Mouse (Mus musculus) inflammation-experienced regulatory T-cells, adult 6 months (primary cell): ENCODE measurements around the gene Snx29. TPM values are rescaled to one million over a fixed set of nuclear protein-coding genes. Genes with fewer than 3 reads are reported as not detected.
"Not testable (repeated sequence)": the region's sequence is repeated elsewhere in the genome, so short reads cannot be mapped to it uniquely, and the experiment has no call there.

Experiments
- ATAC-seq: one replicate; pipeline ENCODE4 v1.8.0; 2017
- polyA plus RNA-seq, 3 experiments: library from polyadenylated mRNA; unstranded; fragments of 100-300 nt; shearing (Covaris generic); gene quantifications; one replicate each; pipeline ENCODE4 v1.2.1; 2017

Gene Snx29
- polyA plus RNA-seq, 3 experiments from 2014 or later = 4.4 to 14.3 (median 6.1) TPM

GRCm38 (mm10) chr16:11360576-11360975 is 37.9 kb downstream of the Snx29 start:
- ATAC-seq = not testable (repeated sequence)

GRCm38 (mm10) chr16:11365626-11366025 is 42.9 kb downstream of the Snx29 start:
- no peak for ATAC-seq

- no peak for ATAC-seq
Measured at GRCm38 (mm10) chr16:11366851-11367250, 44.1 kb downstream of the Snx29 start.

- no peak for ATAC-seq
Measured at GRCm38 (mm10) chr16:11368412-11368811, 45.7 kb downstream of the Snx29 start.

GRCm38 (mm10) chr16:11369162-11369561 is 46.5 kb downstream of the Snx29 start:
- ATAC-seq = no peak

- no peak for ATAC-seq
Measured at GRCm38 (mm10) chr16:11369642-11370041, 46.9 kb downstream of the Snx29 start.

- no peak for ATAC-seq
Measured at GRCm38 (mm10) chr16:11370132-11370544, 47.4 kb downstream of the Snx29 start.

- no peak for ATAC-seq
Measured at GRCm38 (mm10) chr16:11379264-11379663, 56.6 kb downstream of the Snx29 start.

GRCm38 (mm10) chr16:11380038-11380437 is 57.3 kb downstream of the Snx29 start:
- no peak for ATAC-seq

- no peak for ATAC-seq
Measured at GRCm38 (mm10) chr16:11380871-11381270, 58.2 kb downstream of the Snx29 start.

- ATAC-seq = no peak
Measured at GRCm38 (mm10) chr16:11384361-11384760, 61.7 kb downstream of the Snx29 start.

- ATAC-seq = no peak
Measured at GRCm38 (mm10) chr16:11385150-11385549, 62.4 kb downstream of the Snx29 start.

GRCm38 (mm10) chr16:11385798-11386197 is 63.1 kb downstream of the Snx29 start:
- no peak for ATAC-seq

- no peak for ATAC-seq
Measured at GRCm38 (mm10) chr16:11386221-11386620, 63.5 kb downstream of the Snx29 start.

GRCm38 (mm10) chr16:11388085-11388484 is 65.4 kb downstream of the Snx29 start:
- no peak for ATAC-seq

GRCm38 (mm10) chr16:11389324-11389723 is 66.6 kb downstream of the Snx29 start:
- no peak for ATAC-seq

GRCm38 (mm10) chr16:11396570-11396969 is 73.9 kb downstream of the Snx29 start:
- no peak for ATAC-seq

- no peak for ATAC-seq
Measured at GRCm38 (mm10) chr16:11399386-11399785, 76.7 kb downstream of the Snx29 start.

GRCm38 (mm10) chr16:11399845-11400565 is 77.3 kb downstream of the Snx29 start:
- ATAC-seq = no peak

GRCm38 (mm10) chr16:11400936-11401335 is 78.2 kb downstream of the Snx29 start:
- ATAC-seq = no peak

GRCm38 (mm10) chr16:11405193-11405592 is 82.5 kb downstream of the Snx29 start:
- no peak for ATAC-seq

GRCm38 (mm10) chr16:11406201-11406600 is 83.5 kb downstream of the Snx29 start:
- ATAC-seq = no peak

GRCm38 (mm10) chr16:11406622-11407021 is 83.9 kb downstream of the Snx29 start:
- ATAC-seq = no peak

GRCm38 (mm10) chr16:11407932-11408620 is 85.4 kb downstream of the Snx29 start:
- ATAC-seq = no peak
